Mouse (Mus musculus): Measurements from ENCODE around the gene Trim54. TPM values are rescaled to one million over a fixed set of nuclear protein-coding genes. Genes with fewer than 3 reads are reported as not detected.

Trim54 gene
- total RNA-seq (2022), result not detected

- no peak for DNase-seq
Measured at GRCm38 (mm10) chr5:31116354-31116753, at the start of gene Trim54. Gene Trim54 (plus strand): TSS chr5:31116712.

GRCm38 (mm10) chr5:31069810-31070209 lies 46.7 kb upstream of the Trim54 start:
- DNase-seq, result no peak

GRCm38 (mm10) chr5:31071059-31071458 lies 45.5 kb upstream of the Trim54 start:
- DNase-seq, result no peak

- no peak for DNase-seq
Measured at GRCm38 (mm10) chr5:31071821-31072220, 44.7 kb upstream of the Trim54 start.

- DNase-seq, result no peak
Measured at GRCm38 (mm10) chr5:31073176-31073575, 43.3 kb upstream of the Trim54 start.

GRCm38 (mm10) chr5:31076346-31076745 lies 40.2 kb upstream of the Trim54 start:
- DNase-seq, result peak; percentile 50

- DNase-seq, result no peak
Measured at GRCm38 (mm10) chr5:31080059-31080794, 36.3 kb upstream of the Trim54 start.

- no peak for DNase-seq
Measured at GRCm38 (mm10) chr5:31080795-31081164, 35.7 kb upstream of the Trim54 start.

- no peak for DNase-seq
Measured at GRCm38 (mm10) chr5:31081386-31081785, 35.1 kb upstream of the Trim54 start.

- no peak for DNase-seq
Measured at GRCm38 (mm10) chr5:31082355-31082754, 34.2 kb upstream of the Trim54 start.

- DNase-seq, result no peak
Measured at GRCm38 (mm10) chr5:31082935-31083625, 33.4 kb upstream of the Trim54 start.

GRCm38 (mm10) chr5:31083949-31084348 lies 32.6 kb upstream of the Trim54 start:
- no peak for DNase-seq

GRCm38 (mm10) chr5:31086606-31087005 lies 29.9 kb upstream of the Trim54 start:
- DNase-seq, result no peak

GRCm38 (mm10) chr5:31087131-31087530 lies 29.4 kb upstream of the Trim54 start:
- DNase-seq, result no peak

GRCm38 (mm10) chr5:31092231-31092975 lies 24.1 kb upstream of the Trim54 start:
- no peak for DNase-seq

- no peak for DNase-seq
Measured at GRCm38 (mm10) chr5:31093151-31094041, 23.1 kb upstream of the Trim54 start.

- DNase-seq, result no peak
Measured at GRCm38 (mm10) chr5:31094100-31094798, 22.3 kb upstream of the Trim54 start.

- no peak for DNase-seq
Measured at GRCm38 (mm10) chr5:31094799-31095691, 21.5 kb upstream of the Trim54 start.

GRCm38 (mm10) chr5:31095711-31096480 lies 20.6 kb upstream of the Trim54 start:
- no peak for DNase-seq

All from adrenal gland, adult 8-10 months (tissue).